Mouse (Mus musculus): ENCODE results near the gene Cfap61.

The Cfap61 gene

GRCm38 (mm10) chr2:146083326-146083871 is 148.8 kb downstream of the Cfap61 start:
- no peak for DNase-seq (ENCODE audit: low spot score in 2 of 2)

- DNase-seq (ENCODE audit: low spot score in 2 of 2) = no peak
These were observed 152.8 kb downstream of the Cfap61 start for GRCm38 (mm10) chr2:146087411-146087810.

- no peak for DNase-seq (ENCODE audit: low spot score in 2 of 2)
These were observed 154.6 kb downstream of the Cfap61 start for GRCm38 (mm10) chr2:146089157-146089692.

- no peak for DNase-seq (ENCODE audit: low spot score in 2 of 2)
These were observed 162.9 kb downstream of the Cfap61 start for GRCm38 (mm10) chr2:146097532-146097931.

GRCm38 (mm10) chr2:146098853-146099717 is 164.5 kb downstream of the Cfap61 start:
- no peak for DNase-seq (ENCODE audit: low spot score in 2 of 2)

GRCm38 (mm10) chr2:146099838-146100237 is 165.3 kb downstream of the Cfap61 start:
- no peak for DNase-seq (ENCODE audit: low spot score in 2 of 2)

DNA sequence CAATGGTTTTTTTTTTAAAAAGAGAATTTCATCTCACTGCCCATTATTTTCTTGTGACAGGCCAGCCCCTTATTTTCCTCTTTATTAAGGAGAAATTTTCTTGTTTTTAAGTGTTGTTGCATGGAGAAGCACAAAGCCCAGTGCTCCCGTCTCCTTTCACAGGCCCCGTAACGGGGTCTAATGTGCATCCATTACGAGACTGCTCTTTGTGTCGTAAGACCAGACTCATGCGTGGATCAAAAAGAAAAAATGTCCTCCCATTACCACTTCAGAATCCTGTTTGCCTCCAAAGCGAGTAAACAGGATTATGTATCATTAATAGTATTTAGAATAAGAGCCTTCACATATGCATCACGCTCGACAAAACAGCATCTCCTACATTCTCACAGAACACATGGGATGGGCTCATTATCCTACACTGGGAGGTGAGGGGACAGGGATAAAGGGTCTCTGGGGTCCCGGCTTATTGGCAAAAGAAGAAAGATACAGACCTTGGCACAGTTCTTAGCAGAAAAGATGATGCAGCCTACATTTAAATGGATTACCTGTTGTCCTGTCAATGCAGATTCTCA is 166.0 kb downstream of the Cfap61 start:
- no peak for DNase-seq (ENCODE audit: low spot score in 2 of 2)

GRCm38 (mm10) chr2:146102600-146102999 is 168.0 kb downstream of the Cfap61 start:
- no peak for DNase-seq (ENCODE audit: low spot score in 2 of 2)

DNA sequence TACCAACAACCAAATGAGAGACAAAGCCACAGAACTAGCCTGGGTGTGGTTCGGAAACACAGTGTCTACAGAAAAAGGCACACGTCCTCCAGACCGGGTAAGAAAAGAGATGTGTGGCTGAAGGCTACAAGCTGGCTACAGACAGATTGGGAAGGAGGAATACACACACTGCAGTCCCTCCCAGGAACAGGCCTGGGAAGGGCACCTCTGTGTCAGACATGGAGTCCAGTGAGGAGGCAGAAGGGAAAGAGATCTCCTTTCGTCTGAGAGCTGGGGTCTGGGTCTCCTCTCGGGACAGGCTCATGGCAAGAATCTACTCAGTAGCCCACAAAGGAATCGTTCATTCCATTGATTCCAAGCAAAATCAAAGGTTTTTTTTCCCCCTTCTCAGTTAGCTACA is 170.8 kb downstream of the Cfap61 start:
- no peak for DNase-seq (ENCODE audit: low spot score in 2 of 2)

- no peak for DNase-seq (ENCODE audit: low spot score in 2 of 2)
These were observed 173.4 kb downstream of the Cfap61 start for GRCm38 (mm10) chr2:146107980-146108379.

DNA sequence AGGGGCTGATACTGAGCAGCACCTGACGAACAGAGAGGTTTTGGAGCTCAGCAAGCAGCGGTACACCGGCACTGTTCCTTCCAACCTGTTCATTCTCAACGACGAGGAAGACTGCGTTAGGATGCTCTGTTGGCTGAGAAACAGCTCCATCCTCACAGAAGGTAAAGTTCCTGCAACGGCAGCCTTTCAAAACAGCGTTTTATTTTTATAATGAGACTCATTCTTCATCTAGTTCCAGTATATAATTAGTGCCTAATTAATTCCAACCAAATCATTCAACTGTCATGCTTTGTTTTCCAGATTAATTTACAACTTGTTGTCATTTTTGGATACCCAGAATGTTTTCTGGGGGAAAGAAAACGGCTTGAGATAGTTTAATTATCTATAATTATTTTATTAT is 175.3 kb downstream of the Cfap61 start:
- DNase-seq (ENCODE audit: low spot score in 2 of 2) = no peak

- no peak for DNase-seq (ENCODE audit: low spot score in 2 of 2)
These were observed 181.7 kb downstream of the Cfap61 start for GRCm38 (mm10) chr2:146116282-146116681.

DNA sequence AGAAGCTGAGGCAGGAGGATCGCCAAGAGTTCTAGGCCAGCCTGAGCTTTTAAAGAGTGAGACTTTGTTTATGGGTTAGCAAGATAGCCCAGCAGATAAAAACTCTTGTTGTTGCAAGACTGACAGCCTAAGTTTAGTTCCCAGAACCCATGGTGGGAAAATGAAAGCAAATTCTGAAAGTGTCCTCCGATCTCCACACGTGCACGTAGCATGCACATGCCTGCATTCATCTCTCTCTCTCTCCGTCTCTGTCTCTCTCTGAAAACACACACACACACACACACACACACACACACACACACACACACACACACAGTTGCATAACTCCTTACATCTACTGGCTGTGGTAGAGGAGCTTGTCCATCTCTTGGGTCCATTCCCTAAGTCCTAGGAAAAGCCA is 182.1 kb downstream of the Cfap61 start:
- no peak for DNase-seq (ENCODE audit: low spot score in 2 of 2)

GRCm38 (mm10) chr2:146117191-146117914 is 182.8 kb downstream of the Cfap61 start:
- no peak for DNase-seq (ENCODE audit: low spot score in 2 of 2)

DNA sequence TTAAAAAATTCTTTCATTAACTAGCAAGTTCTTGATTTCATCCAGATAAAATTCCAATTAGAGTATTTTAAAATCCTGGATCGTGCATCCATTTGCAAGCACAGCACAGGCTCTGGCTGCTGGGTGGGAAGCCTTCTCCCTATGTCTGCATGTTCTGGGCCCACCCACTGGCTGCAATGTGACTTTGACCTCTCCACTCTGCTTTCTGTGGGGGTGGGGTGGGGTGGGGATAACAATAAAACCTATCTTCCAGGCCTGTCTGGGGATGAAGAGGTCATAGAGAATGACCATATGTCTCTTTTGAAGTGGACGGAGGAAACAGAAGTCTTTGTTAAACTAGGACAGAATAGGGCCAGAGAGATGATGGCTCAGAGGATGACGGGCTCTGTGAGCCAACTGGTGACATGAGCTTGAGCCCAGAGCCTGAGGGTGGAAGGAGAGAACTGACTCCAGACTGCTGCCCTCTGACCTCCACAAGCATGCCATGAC is 183.4 kb downstream of the Cfap61 start:
- no peak for DNase-seq (ENCODE audit: low spot score in 2 of 2)

- no peak for DNase-seq (ENCODE audit: low spot score in 2 of 2)
These were observed 187.0 kb downstream of the Cfap61 start for GRCm38 (mm10) chr2:146121551-146121950.

DNA sequence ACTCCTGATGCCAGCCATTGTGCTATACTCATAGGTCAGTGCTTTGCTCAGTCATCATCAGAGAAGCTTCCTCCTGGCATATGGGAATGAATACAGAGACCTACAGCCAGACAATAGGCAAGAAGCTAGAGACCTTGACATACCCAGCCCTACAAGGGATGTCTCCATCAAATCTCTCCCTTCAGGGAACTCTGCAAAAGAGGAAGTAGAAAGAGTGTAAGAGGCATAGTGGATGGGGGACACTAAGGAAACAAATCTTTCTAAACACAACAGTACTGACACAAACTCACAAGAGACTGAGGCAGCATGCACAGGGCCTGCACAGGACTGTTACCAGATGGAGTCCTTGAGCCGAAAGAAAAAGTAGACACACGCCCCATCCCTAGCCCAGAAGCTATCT is 190.5 kb downstream of the Cfap61 start:
- DNase-seq (ENCODE audit: low spot score in 2 of 2) = no peak

DNA sequence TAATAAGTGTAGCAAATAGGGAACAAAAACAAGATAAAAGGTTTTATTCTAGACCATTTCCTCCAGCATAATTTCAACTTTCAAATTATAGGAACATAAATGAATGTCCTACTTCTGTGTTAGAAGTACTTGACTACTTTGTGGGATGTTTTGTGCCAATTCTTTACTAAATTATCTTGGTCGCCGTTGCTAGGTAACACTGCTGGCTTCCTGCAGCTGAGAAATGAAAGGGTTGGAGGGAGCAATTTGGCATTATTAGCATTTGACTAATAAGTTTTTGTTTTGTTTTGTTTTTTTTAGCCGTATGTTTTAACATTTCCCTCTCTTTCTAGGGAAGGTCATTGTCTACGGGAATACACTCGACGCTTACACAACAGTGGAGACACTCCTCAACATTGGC is 194.0 kb downstream of the Cfap61 start:
- DNase-seq (ENCODE audit: low spot score in 2 of 2) = no peak

GRCm38 (mm10) chr2:146130514-146130913 is 195.9 kb downstream of the Cfap61 start:
- DNase-seq (ENCODE audit: low spot score in 2 of 2) = no peak

DNA sequence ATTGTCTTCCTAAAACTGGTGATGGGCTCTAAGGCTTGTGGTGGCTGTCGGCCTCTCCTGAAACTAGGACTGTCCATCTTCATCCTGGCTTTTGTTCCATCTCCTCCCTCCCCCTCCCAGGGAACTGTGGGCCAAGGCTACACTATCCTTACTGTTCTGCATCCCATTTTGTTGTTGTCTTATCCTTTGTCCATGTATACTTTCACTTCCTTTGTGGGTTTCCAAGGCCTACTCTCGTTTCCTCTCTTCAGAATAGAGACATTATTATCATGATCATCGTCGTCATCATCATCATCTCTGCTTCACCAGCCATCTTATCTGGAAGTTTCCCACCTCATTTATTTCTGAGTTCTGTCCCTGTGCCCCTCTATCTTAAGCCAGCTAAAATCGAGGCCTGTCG is 199.7 kb downstream of the Cfap61 start:
- no peak for DNase-seq (ENCODE audit: low spot score in 2 of 2)

- no peak for DNase-seq (ENCODE audit: low spot score in 2 of 2)
These were observed 206.1 kb downstream of the Cfap61 start for GRCm38 (mm10) chr2:146140711-146141110.

DNA sequence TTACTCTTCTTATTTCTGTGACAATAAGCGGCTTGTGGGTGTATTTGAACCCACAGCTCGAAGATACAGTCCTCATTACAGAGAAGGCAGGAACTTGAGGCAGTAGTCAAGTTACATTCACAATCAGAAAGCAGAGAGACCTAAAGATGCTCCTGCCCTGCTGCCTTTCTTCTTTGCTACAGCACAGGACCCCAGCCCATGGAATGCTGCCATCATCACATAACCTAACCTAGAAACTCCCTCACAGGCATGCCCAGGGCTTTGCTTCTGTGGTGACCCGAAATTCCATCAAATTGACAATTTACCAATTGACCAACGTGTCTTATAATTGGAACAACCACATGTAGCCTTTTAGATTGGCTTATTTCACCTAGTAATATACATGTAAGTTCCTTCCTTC is 212.7 kb downstream of the Cfap61 start:
- no peak for DNase-seq (ENCODE audit: low spot score in 2 of 2)

Measured in frontal cortex, postnatal 14 days (tissue).